Mouse (Mus musculus) G1E (cell line): ENCODE measurements around the gene Gck. TPM values are rescaled to one million over a fixed set of nuclear protein-coding genes. Genes with fewer than 3 reads are reported as not detected.

Source experiments
- ATAC-seq: 2 replicates; pipeline ENCODE4 v1.8.0; 2016; ENCODE audit warnings: mild to moderate bottlenecking; ENCODE audit not compliant: insufficient number of reproducible peaks, poor library complexity, low FRiP score, severe bottlenecking; ENCODE audit errors: extremely low read depth
- DNase-seq: peaks from one replicate; pipeline ENCODE4 v3.0.0; 2012; ENCODE audit warnings: low spot score
- H3K27me3 ChIP-seq: 2 replicates; pipeline ENCODE4 v1.6.1; 2012; ENCODE audit warnings: mild to moderate bottlenecking, low read length, inconsistent platforms; ENCODE audit not compliant: insufficient read depth
- H3K36me3 ChIP-seq: replicated peaks from 2 replicates; pipeline ENCODE3; 2012; ENCODE audit warnings: mild to moderate bottlenecking, inconsistent platforms
- H3K4me1 ChIP-seq: 2 replicates; pipeline ENCODE4 v1.6.1; 2012; ENCODE audit warnings: low read depth, low read length, inconsistent platforms, mixed read lengths; ENCODE audit not compliant: insufficient read depth
- H3K4me3 ChIP-seq: 2 replicates; pipeline ENCODE4 v1.5.1; 2012; ENCODE audit warnings: low read depth, mild to moderate bottlenecking, inconsistent platforms, low read length, moderate library complexity, mixed read lengths
- H3K9me3 ChIP-seq: replicated peaks from 2 replicates; pipeline ENCODE4 v1.6.1; 2012; ENCODE audit warnings: inconsistent platforms
- CTCF ChIP-seq: IDR thresholded peaks from 2 replicates; pipeline ENCODE4 v1.5.1; 2012; ENCODE audit warnings: low read depth, low read length, inconsistent platforms, mixed read lengths
- GATA1 ChIP-seq: IDR thresholded peaks from 2 replicates; pipeline ENCODE4 v1.6.1; 2012; ENCODE audit warnings: borderline replicate concordance, low read length, inconsistent platforms, mixed read lengths
- GATA2 ChIP-seq: IDR thresholded peaks from 2 replicates; pipeline ENCODE4 v1.6.1; 2012; ENCODE audit warnings: low read depth, low read length, inconsistent platforms, borderline replicate concordance
- POLR2AphosphoS5 ChIP-seq: IDR thresholded peaks from 2 replicates; pipeline ENCODE4 v1.6.1; 2012; ENCODE audit warnings: low read depth, low read length, inconsistent platforms; ENCODE audit not compliant: insufficient replicate concordance
- TAL1 ChIP-seq: conservative IDR thresholded peaks from 2 replicates; pipeline ENCODE4 v1.6.1; 2012; ENCODE audit warnings: low read depth, low read length, inconsistent platforms, mixed read lengths
- polyA plus RNA-seq: library from polyadenylated mRNA; stranded (reverse); fragments of >175 nt; gene quantifications from 2 replicates; pipeline ENCODE4 v1.2.3, GENCODE M21; 2012
- total RNA-seq, 2 experiments: library from RNA; stranded (forward) in 1 of 2; stranded (reverse) in 1 of 2; fragments of 200-1000 nt in 1 of 2; fragments of >200 nt in 1 of 2; fragmentation: Nextera tagmentation in 1 of 2; gene quantifications; 2 replicates each; pipeline ENCODE4 v1.2.3; 2014 to 2017

Gene Gck
- total and polyA plus RNA-seq, 3 experiments = 0.11 TPM; not detected in 2

- Histone ChIP-seq H3K9me3 (no peaks in the 10 kb centered on the region), H3K27me3 (peaks cover 13% of the 10 kb centered on the region; the same call in 1 of the 2 replicates), H3K4me3 (no peak overlapping the region), H3K4me1 (peaks cover 6% of the 10 kb centered on the region), H3K36me3 (peaks cover 64% of the 10 kb centered on the region)
- ATAC-seq (no peak), DNase-seq (no peak)
- TF ChIP-seq TAL1 = no peak
- TF ChIP-seq GATA2 = no peak
- no peak for TF ChIP-seq GATA1
- no peak for TF ChIP-seq CTCF
- no peak for TF ChIP-seq POLR2AphosphoS5
Observed at GRCm38 (mm10) chr11:5869331-5869730, 80.5 kb downstream of the Gck start.

GRCm38 (mm10) chr11:5868324-5868723, 81.6 kb downstream of the Gck start:
- Histone ChIP-seq H3K4me3 (no peak overlapping the region), H3K4me1 (peaks cover 6% of the 10 kb centered on the region), H3K9me3 (no peaks in the 10 kb centered on the region), H3K27me3 (peaks cover 21% of the 10 kb centered on the region; the same call in 1 of the 2 replicates), H3K36me3 (peaks cover 54% of the 10 kb centered on the region)
- ATAC-seq (no peak), DNase-seq (no peak)
- no peak for TF ChIP-seq GATA1
- no peak for TF ChIP-seq CTCF
- no peak for TF ChIP-seq TAL1
- no peak for TF ChIP-seq GATA2
- TF ChIP-seq POLR2AphosphoS5 = no peak

DNA sequence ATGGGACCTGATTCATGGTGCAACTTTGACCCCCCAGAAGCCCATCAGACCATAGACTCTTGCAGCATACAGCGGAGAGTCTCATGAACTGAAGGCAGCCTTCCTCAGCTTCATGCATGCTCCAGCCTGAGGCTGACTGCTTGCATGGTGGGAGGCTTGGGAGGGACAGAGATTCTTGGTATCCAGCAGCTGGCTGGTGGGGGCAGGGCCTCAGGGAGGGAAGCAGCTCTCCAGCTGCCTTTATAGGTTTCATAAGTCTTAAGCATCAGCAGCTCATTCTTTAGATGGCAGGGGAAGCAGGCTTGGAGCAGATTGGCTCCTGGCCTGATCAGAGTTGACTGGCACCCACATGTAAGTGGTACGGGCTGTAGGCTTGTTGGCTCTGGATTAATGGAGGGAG, 82.7 kb downstream of the Gck start:
- H3K36me3 ChIP-seq = peaks cover 43% of the 10 kb centered on the region
- TF ChIP-seq TAL1 = no peak
- no peak for TF ChIP-seq CTCF
- TF ChIP-seq POLR2AphosphoS5 = no peak
- TF ChIP-seq GATA2 = no peak
- no peak for TF ChIP-seq GATA1
- no peak for DNase-seq
- ATAC-seq = no peak
- no peaks in the 10 kb centered on the region for H3K9me3 ChIP-seq
- H3K27me3 ChIP-seq = peaks cover 32% of the 10 kb centered on the region
- H3K4me1 ChIP-seq = peaks cover 6% of the 10 kb centered on the region
- H3K4me3 ChIP-seq = no peak overlapping the region

GRCm38 (mm10) chr11:5862394-5863105, 87.3 kb downstream of the Gck start:
- Histone ChIP-seq H3K27me3 (peaks cover 58% of the 10 kb centered on the region), H3K9me3 (peaks cover 3% of the 10 kb centered on the region; the same call in 1 of the 2 replicates), H3K4me3 (no peak overlapping the region), H3K4me1 (peaks cover 8% of the 10 kb centered on the region), H3K36me3 (peaks cover under 1% of the 10 kb centered on the region)
- DNase-seq = no peak
- no peak for TF ChIP-seq GATA1
- TF ChIP-seq GATA2 = no peak
- no peak for TF ChIP-seq CTCF
- TF ChIP-seq POLR2AphosphoS5 = no peak
- TF ChIP-seq TAL1 = no peak
- ATAC-seq = no peak

- ATAC-seq = no peak
- Histone ChIP-seq H3K9me3 (peaks cover 3% of the 10 kb centered on the region; the same call in 1 of the 2 replicates), H3K27me3 (peaks cover 58% of the 10 kb centered on the region), H3K4me1 (peaks cover 8% of the 10 kb centered on the region), H3K4me3 (no peak within 1 kb of the TSS), H3K36me3 (no peaks in the 10 kb centered on the region)
- no peak for TF ChIP-seq TAL1
- TF ChIP-seq GATA1 = no peak
- no peak for TF ChIP-seq CTCF
- TF ChIP-seq POLR2AphosphoS5 = no peak
- no peak for TF ChIP-seq GATA2
- no peak for DNase-seq
Observed at GRCm38 (mm10) chr11:5861678-5862393, 88.0 kb downstream of the Gck start, which contains the start of gene Aebp1. TSS of gene Aebp1 (plus strand) at chr11:5861947.

DNA sequence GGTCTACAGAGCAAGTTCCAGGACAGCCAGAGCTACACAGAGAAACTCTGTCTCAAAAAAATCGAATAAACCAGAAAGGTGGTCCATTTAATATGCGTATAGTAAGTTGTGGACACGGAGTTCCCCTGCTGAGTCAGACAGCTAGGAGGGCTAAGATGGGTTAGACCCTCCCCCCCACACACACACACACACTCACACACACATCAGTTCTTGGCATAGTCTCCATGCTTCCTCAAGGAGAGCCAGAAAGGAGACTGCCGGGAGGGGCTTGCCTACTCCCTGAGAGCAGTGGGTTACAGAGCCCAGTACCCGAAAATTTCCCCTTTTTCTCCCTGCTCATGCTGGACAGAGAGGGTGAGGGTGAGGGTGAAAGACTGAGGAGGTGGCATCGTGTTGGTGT, 89.2 kb downstream of the Gck start:
- H3K4me3 ChIP-seq = no peak overlapping the region
- 0 out of 2 replicates have a peak, but pooled peaks cover 2% of the 10 kb centered on the region for H3K4me1 ChIP-seq
- no peaks in the 10 kb centered on the region for H3K36me3 ChIP-seq
- DNase-seq (no peak), ATAC-seq (no peak)
- peaks cover 58% of the 10 kb centered on the region for H3K27me3 ChIP-seq
- no peak for TF ChIP-seq POLR2AphosphoS5
- no peak for TF ChIP-seq TAL1
- TF ChIP-seq GATA1 = no peak
- TF ChIP-seq GATA2 = no peak
- TF ChIP-seq CTCF = no peak
- peaks cover 3% of the 10 kb centered on the region; the same call in 1 of the 2 replicates for H3K9me3 ChIP-seq
